Mouse (Mus musculus): ENCODE data around the gene Ccdc14.
A peak's percentile ranks its signal among the peaks of the same experiment; 100 is the strongest.
"Not testable (repeated sequence)": the region's sequence is repeated elsewhere in the genome, so short reads cannot be mapped to it uniquely, and the experiment has no call there.

Gene Ccdc14

GRCm38 (mm10) chr16:34706019-34706418 lies 15.6 kb downstream of the Ccdc14 start:
- ATAC-seq (ENCODE audit: insufficient number of reproducible peaks, low FRiP score, low TSS enrichment): no peak

DNA sequence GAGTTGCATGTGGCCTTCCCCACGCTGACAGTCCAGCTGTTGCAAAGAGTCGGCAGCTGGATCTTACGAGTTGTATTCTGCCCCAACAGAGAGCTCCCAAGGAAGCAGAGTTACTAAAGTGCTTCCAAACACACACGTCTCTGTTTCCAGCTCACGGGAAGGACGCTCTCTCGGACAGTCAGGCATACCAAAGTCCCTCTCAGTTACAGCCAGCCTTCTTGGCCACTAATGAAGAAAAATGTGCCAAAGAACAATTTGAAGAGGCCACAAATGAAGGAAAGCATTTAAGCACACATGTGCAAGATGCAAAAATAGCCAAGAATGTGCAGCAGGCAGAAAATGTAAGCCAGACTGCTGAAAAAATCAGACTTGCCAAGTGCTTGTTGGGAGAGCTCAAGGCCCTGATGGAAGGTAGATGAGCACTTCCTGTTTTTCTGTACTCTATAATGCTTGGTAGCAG lies 16.1 kb downstream of the Ccdc14 start:
- no peak for ATAC-seq (ENCODE audit: insufficient number of reproducible peaks, low FRiP score, low TSS enrichment)

GRCm38 (mm10) chr16:34711481-34711880 lies 21.1 kb downstream of the Ccdc14 start:
- no peak for ATAC-seq (ENCODE audit: insufficient number of reproducible peaks, low FRiP score, low TSS enrichment)

GRCm38 (mm10) chr16:34725156-34725555 lies 34.7 kb downstream of the Ccdc14 start:
- ATAC-seq (ENCODE audit: insufficient number of reproducible peaks, low FRiP score, low TSS enrichment): no peak

GRCm38 (mm10) chr16:34728610-34729009 lies 38.2 kb downstream of the Ccdc14 start:
- not testable (repeated sequence) for ATAC-seq (ENCODE audit: insufficient number of reproducible peaks, low FRiP score, low TSS enrichment)

DNA sequence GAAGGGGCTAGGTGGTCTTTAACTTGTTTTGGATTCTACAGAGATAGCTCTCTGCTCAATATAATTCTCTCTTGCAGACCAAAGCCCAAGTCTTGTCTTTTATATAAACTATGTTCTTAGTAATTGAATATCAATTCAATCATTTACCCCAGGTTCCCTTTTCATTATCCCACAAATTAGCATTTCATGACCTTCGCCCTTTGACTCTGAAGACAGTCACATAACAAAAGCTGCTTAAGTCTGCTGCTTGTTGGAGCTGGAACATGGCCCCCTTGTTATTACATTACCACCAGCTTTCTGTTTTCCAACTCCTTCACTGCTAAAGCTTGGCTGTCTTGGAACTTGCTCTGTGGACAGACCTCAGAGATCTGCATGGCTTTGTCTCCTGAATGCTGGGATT lies 39.0 kb downstream of the Ccdc14 start:
- no peak for ATAC-seq (ENCODE audit: insufficient number of reproducible peaks, low FRiP score, low TSS enrichment)

- ATAC-seq (ENCODE audit: insufficient number of reproducible peaks, low FRiP score, low TSS enrichment): no peak
These were observed 48.3 kb downstream of the Ccdc14 start for GRCm38 (mm10) chr16:34738656-34739233.

GRCm38 (mm10) chr16:34742930-34743329 lies 52.5 kb downstream of the Ccdc14 start:
- ATAC-seq (ENCODE audit: insufficient number of reproducible peaks, low FRiP score, low TSS enrichment): no peak

- peak; percentile 71; the same call in 1 of the 2 replicates for ATAC-seq (ENCODE audit: insufficient number of reproducible peaks, low FRiP score, low TSS enrichment)
These were observed 54.7 kb downstream of the Ccdc14 start, which contains the start of gene Mylk for GRCm38 (mm10) chr16:34745065-34745585. TSS of gene Mylk (plus strand) at chr16:34745210.

GRCm38 (mm10) chr16:34748081-34748720 lies 57.8 kb downstream of the Ccdc14 start:
- ATAC-seq (ENCODE audit: insufficient number of reproducible peaks, low FRiP score, low TSS enrichment): no peak

- no peak for ATAC-seq (ENCODE audit: insufficient number of reproducible peaks, low FRiP score, low TSS enrichment)
These were observed 59.1 kb downstream of the Ccdc14 start for GRCm38 (mm10) chr16:34749536-34749935.

- no peak for ATAC-seq (ENCODE audit: insufficient number of reproducible peaks, low FRiP score, low TSS enrichment)
These were observed 61.6 kb downstream of the Ccdc14 start for GRCm38 (mm10) chr16:34752026-34752425.

- ATAC-seq (ENCODE audit: insufficient number of reproducible peaks, low FRiP score, low TSS enrichment): no peak
These were observed 62.6 kb downstream of the Ccdc14 start for GRCm38 (mm10) chr16:34752977-34753376.

- no peak for ATAC-seq (ENCODE audit: insufficient number of reproducible peaks, low FRiP score, low TSS enrichment)
These were observed 66.6 kb downstream of the Ccdc14 start for GRCm38 (mm10) chr16:34756991-34757390.

GRCm38 (mm10) chr16:34758205-34758604 lies 67.8 kb downstream of the Ccdc14 start:
- no peak for ATAC-seq (ENCODE audit: insufficient number of reproducible peaks, low FRiP score, low TSS enrichment)

GRCm38 (mm10) chr16:34763959-34764591 lies 73.7 kb downstream of the Ccdc14 start:
- ATAC-seq (ENCODE audit: insufficient number of reproducible peaks, low FRiP score, low TSS enrichment): no peak

GRCm38 (mm10) chr16:34765666-34766065 lies 75.2 kb downstream of the Ccdc14 start:
- ATAC-seq (ENCODE audit: insufficient number of reproducible peaks, low FRiP score, low TSS enrichment): no peak

GRCm38 (mm10) chr16:34766193-34766592 lies 75.8 kb downstream of the Ccdc14 start:
- no peak for ATAC-seq (ENCODE audit: insufficient number of reproducible peaks, low FRiP score, low TSS enrichment)

DNA sequence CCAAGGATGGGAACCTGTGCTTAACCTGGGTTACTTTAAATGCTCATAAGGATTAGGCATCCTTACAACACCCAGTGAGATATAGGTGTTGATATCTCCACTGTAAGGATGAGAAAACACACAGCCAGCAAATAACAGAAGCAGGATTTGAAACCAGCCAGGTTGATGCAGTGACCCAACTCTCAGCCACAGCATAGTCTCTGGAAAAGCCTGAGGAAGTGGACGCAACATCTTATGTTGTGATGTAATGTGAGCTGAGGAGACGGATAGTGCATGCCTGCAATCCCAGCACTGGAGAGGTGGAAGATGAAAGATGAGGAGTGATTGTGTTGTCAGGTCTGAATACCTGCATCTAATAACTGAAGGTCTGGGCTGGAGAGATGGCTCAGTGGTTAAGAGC lies 77.0 kb downstream of the Ccdc14 start:
- no peak for ATAC-seq (ENCODE audit: insufficient number of reproducible peaks, low FRiP score, low TSS enrichment)

DNA sequence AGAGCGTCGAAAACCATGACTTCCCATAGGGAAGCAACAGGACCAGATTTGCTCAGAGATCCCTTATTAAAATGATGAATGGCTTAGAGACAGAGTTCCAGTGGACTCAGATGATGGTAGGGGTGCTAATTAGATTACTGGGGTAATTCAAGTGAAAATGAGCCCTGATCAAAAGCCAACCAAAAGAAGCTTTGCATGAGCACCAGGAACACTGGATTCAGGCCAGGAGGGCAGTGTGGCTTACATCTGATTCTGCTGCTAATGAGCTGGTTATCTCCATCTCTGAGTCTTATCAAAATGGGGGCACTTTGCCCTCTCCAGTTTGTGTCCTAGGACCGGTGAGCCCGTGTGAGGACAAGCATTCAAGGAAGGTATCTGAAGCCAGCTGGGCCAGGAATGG lies 78.0 kb downstream of the Ccdc14 start:
- no peak for ATAC-seq (ENCODE audit: insufficient number of reproducible peaks, low FRiP score, low TSS enrichment)

DNA sequence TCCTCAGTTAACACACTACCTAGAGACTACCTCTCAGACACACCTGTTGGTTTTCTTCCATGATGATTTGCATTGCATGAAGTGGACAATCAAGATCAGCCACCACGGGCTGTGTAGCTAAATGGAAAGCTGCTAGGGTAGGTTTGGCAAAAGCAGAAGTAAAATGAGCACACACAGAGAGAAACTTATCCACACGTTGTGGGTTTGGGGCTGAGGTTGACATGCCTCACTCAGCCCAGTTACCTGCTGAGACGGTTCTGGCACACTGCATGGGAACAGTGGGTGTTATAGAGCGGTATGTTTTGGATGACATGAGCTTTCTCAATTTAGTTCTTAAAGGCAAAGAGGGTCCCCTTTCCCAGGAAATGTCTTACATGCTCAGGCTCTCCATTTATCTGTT lies 79.7 kb downstream of the Ccdc14 start:
- ATAC-seq (ENCODE audit: insufficient number of reproducible peaks, low FRiP score, low TSS enrichment): no peak

Measured in cerebellum, adult (tissue).